Mouse (Mus musculus) myocyte (in vitro differentiated cells): Measurements from ENCODE around the gene Dnase2a. TPM values are rescaled to one million over a fixed set of nuclear protein-coding genes. Genes with fewer than 3 reads are reported as not detected.

ENCODE experiments used
- H3K27me3 ChIP-seq: one replicate; pipeline ENCODE4 v1.6.1; 2011; ENCODE audit not compliant: control insufficient read depth, insufficient read depth, insufficient read length
- H3K36me3 ChIP-seq: one replicate; pipeline ENCODE4 v1.6.1; 2011; ENCODE audit not compliant: control insufficient read depth, insufficient read depth
- H3K4me2 ChIP-seq: one replicate; pipeline ENCODE4 v1.6.1; 2011; ENCODE audit warnings: low read depth, control low read depth
- H3K4me3 ChIP-seq: one replicate; pipeline ENCODE4 v1.5.1; 2011; ENCODE audit warnings: mild to moderate bottlenecking, control low read depth, moderate library complexity
- H3K79me2 ChIP-seq: one replicate; pipeline ENCODE4 v1.6.1; 2011; ENCODE audit not compliant: control insufficient read depth, insufficient read depth
- H3ac ChIP-seq: one replicate; pipeline ENCODE4 v1.6.1; 2011; ENCODE audit not compliant: control insufficient read depth, insufficient read length
- CEBPB ChIP-seq: IDR thresholded peaks from 2 replicates; pipeline ENCODE4 v1.6.1; 2011; ENCODE audit warnings: mild to moderate bottlenecking, moderate library complexity; ENCODE audit not compliant: poor library complexity, insufficient read depth, severe bottlenecking
- E2F4 ChIP-seq: IDR thresholded peaks from one replicate; pipeline ENCODE4 v1.6.1; 2011; ENCODE audit warnings: mild to moderate bottlenecking, control low read depth, moderate library complexity; ENCODE audit not compliant: insufficient read depth
- MAX ChIP-seq: IDR thresholded peaks from one replicate; pipeline ENCODE4 v1.6.1; 2011; ENCODE audit warnings: low read depth, mild to moderate bottlenecking, control low read depth
- MYOD1 ChIP-seq, 3 experiments: IDR thresholded peaks; one replicate each; pipeline ENCODE4 v1.6.1; 2011; ENCODE audit warnings: control low read depth in 2 of 3, low read depth in 2 of 3, mild to moderate bottlenecking in 2 of 3, moderate library complexity in 1 of 3; ENCODE audit not compliant: insufficient read length in 2 of 3, control insufficient read depth in 1 of 3
- MYOG ChIP-seq, 3 experiments: IDR thresholded peaks; one replicate each; pipeline ENCODE4 v1.6.1; 2011; ENCODE audit warnings: control low read depth in 2 of 3, low read depth in 2 of 3, mild to moderate bottlenecking in 2 of 3; ENCODE audit not compliant: insufficient read length in 2 of 3, control insufficient read depth in 1 of 3, insufficient read depth in 1 of 3
- POLR2A ChIP-seq: IDR thresholded peaks from one replicate; pipeline ENCODE4 v1.6.1; 2011; ENCODE audit warnings: low read depth, mild to moderate bottlenecking, control low read depth, moderate library complexity; ENCODE audit not compliant: insufficient read length
- POLR2AphosphoS2 ChIP-seq: IDR thresholded peaks from one replicate; pipeline ENCODE4 v1.6.1; 2011; ENCODE audit warnings: low read depth, control low read depth; ENCODE audit not compliant: insufficient read length
- REST ChIP-seq: IDR thresholded peaks from one replicate; pipeline ENCODE4 v1.6.1; 2011; ENCODE audit warnings: mild to moderate bottlenecking, control low read depth, moderate library complexity; ENCODE audit not compliant: insufficient read depth, insufficient read length
- SRF ChIP-seq: IDR thresholded peaks from one replicate; pipeline ENCODE4 v1.6.1; 2011; ENCODE audit warnings: low read depth; ENCODE audit not compliant: control insufficient read depth, insufficient read length
- TCF12 ChIP-seq: IDR thresholded peaks from one replicate; pipeline ENCODE4 v1.6.1; 2011; ENCODE audit warnings: mild to moderate bottlenecking, control low read depth; ENCODE audit not compliant: poor library complexity, insufficient read depth, severe bottlenecking
- TCF3 ChIP-seq: IDR thresholded peaks from one replicate; pipeline ENCODE4 v1.6.1; 2011; ENCODE audit warnings: low read depth, control low read depth; ENCODE audit not compliant: insufficient read length
- USF1 ChIP-seq: IDR thresholded peaks from one replicate; pipeline ENCODE4 v1.6.1; 2011; ENCODE audit warnings: low read depth, mild to moderate bottlenecking, control low read depth, moderate library complexity
- polyA plus RNA-seq: library from polyadenylated mRNA; unstranded; fragments of >200 nt; fragmentation: generic; extraction: Trizol; gene quantifications from one replicate; pipeline ENCODE4 v1.2.1, GENCODE M21; 2012; ENCODE audit warnings: missing spikeins

Gene Dnase2a
- polyA plus RNA-seq, 1 experiment: 9.2 TPM

GRCm38 (mm10) chr8:84949753-84950152, 41.4 kb downstream of the Dnase2a start:
- TF ChIP-seq E2F4 (no peak), POLR2AphosphoS2 (no peak), MYOG (IDR thresholded peaks at IDR 0.05; ENCODE audit: control insufficient read depth in 1 of 3, insufficient read depth in 1 of 3, insufficient read length in 2 of 3, low read depth in 2 of 3) (no peak)
- H3ac ChIP-seq: no peak overlapping the region

GRCm38 (mm10) chr8:84952612-84953255, 44.4 kb downstream of the Dnase2a start:
- Histone ChIP-seq H3K4me3 (no peak overlapping the region), H3ac (no peak overlapping the region), H3K27me3 (peaks cover 12% of the 10 kb centered on the region)

More at GRCm38 (mm10) chr8:84949753-84950152, 41.4 kb downstream of the Dnase2a start:
- Histone ChIP-seq H3K4me3 (no peak overlapping the region), H3K4me2 (no peak overlapping the region), H3K36me3 (no peaks in the 10 kb centered on the region), H3K27me3 (peaks cover 26% of the 10 kb centered on the region), H3K79me2 (no peaks in the 10 kb centered on the region)

GRCm38 (mm10) chr8:84956768-84957167, 48.4 kb downstream of the Dnase2a start:
- Histone ChIP-seq H3K79me2 (no peaks in the 10 kb centered on the region), H3K27me3 (no peaks in the 10 kb centered on the region), H3K4me3 (no peak overlapping the region), H3K36me3 (no peaks in the 10 kb centered on the region), H3K4me2 (no peak overlapping the region), H3ac (no peak overlapping the region)
- TF ChIP-seq CEBPB (no peak), POLR2A (no peak), REST (no peak), USF1 (no peak), SRF (no peak), MAX (no peak), TCF3 (no peak), MYOD1 (IDR thresholded peaks at IDR 0.05; ENCODE audit: control insufficient read depth in 1 of 3, insufficient read length in 2 of 3, low read depth in 2 of 3) (no peak), E2F4 (no peak), POLR2AphosphoS2 (no peak), TCF12 (no peak), MYOG (IDR thresholded peaks at IDR 0.05; ENCODE audit: control insufficient read depth in 1 of 3, insufficient read depth in 1 of 3, insufficient read length in 2 of 3, low read depth in 2 of 3) (no peak)

More at GRCm38 (mm10) chr8:84952612-84953255, 44.4 kb downstream of the Dnase2a start:
- H3K4me2 ChIP-seq: peak overlapping the region; percentile 67
- H3K79me2 ChIP-seq: no peaks in the 10 kb centered on the region
- no peaks in the 10 kb centered on the region for H3K36me3 ChIP-seq
- no peak for TF ChIP-seq MYOD1 (IDR thresholded peaks at IDR 0.05; ENCODE audit: control insufficient read depth in 1 of 3, insufficient read length in 2 of 3, low read depth in 2 of 3)
- peak; percentile 79 for TF ChIP-seq SRF
- no peak for TF ChIP-seq POLR2AphosphoS2

GRCm38 (mm10) chr8:84959811-84960210, 51.5 kb downstream of the Dnase2a start:
- TF ChIP-seq MYOG (IDR thresholded peaks at IDR 0.05; ENCODE audit: control insufficient read depth in 1 of 3, insufficient read depth in 1 of 3, insufficient read length in 2 of 3, low read depth in 2 of 3): no peak
- Histone ChIP-seq H3K36me3 (no peaks in the 10 kb centered on the region), H3K4me2 (no peak overlapping the region), H3K27me3 (no peaks in the 10 kb centered on the region), H3K4me3 (no peak overlapping the region), H3K79me2 (no peaks in the 10 kb centered on the region), H3ac (no peak overlapping the region)

- TF ChIP-seq E2F4 (no peak), POLR2AphosphoS2 (no peak), SRF (no peak), POLR2A (no peak), CEBPB (no peak), MYOD1 (IDR thresholded peaks at IDR 0.05; ENCODE audit: control insufficient read depth in 1 of 3, insufficient read length in 2 of 3, low read depth in 2 of 3) (no peak), REST (no peak), USF1 (no peak), MYOG (IDR thresholded peaks at IDR 0.05; ENCODE audit: control insufficient read depth in 1 of 3, insufficient read depth in 1 of 3, insufficient read length in 2 of 3, low read depth in 2 of 3) (no peak), MAX (no peak), TCF12 (no peak), TCF3 (no peak)
- Histone ChIP-seq H3ac (no peak overlapping the region), H3K27me3 (no peaks in the 10 kb centered on the region), H3K4me2 (no peak overlapping the region), H3K36me3 (no peaks in the 10 kb centered on the region), H3K79me2 (no peaks in the 10 kb centered on the region), H3K4me3 (no peak overlapping the region)
Observed at GRCm38 (mm10) chr8:84963952-84964351, 55.6 kb downstream of the Dnase2a start.
